Mouse (Mus musculus) brain, embryonic 14.5 days (tissue): ENCODE measurements at regions not wholly inside any gene's neighbourhood (a gene's known extent, or its start where the extent isn't known, plus 50 kb on each side); places are given as distances from the start of the nearest gene placed in this dataset.

Experiments used
- DNase-seq: peaks from one replicate; pipeline ENCODE4 v3.0.0-alpha.2; 2011; ENCODE audit warnings: low read depth
- CTCF ChIP-seq: fragments of 200-500 bp; IDR thresholded peaks from 2 replicates; pipeline ENCODE4 v1.5.1; 2012; ENCODE audit warnings: inconsistent platforms, mild to moderate bottlenecking, moderate library complexity, borderline replicate concordance; ENCODE audit not compliant: insufficient read depth, insufficient read length; ENCODE audit errors: extremely low read depth
- POLR2A ChIP-seq: fragments of 200-500 bp; IDR thresholded peaks from 2 replicates; pipeline ENCODE4 v1.6.1; 2012; ENCODE audit warnings: mild to moderate bottlenecking, inconsistent platforms, borderline replicate concordance; ENCODE audit not compliant: poor library complexity, insufficient read depth, insufficient read length, severe bottlenecking; ENCODE audit errors: extremely low read depth

- TF ChIP-seq POLR2A (no peak), CTCF (no peak)
- peak; percentile 69 for DNase-seq
Measured at GRCm38 (mm10) chr17:9279481-9279880, 142.4 kb upstream of the Gm17728 start.

- no peak for DNase-seq
- no peak for TF ChIP-seq CTCF
- no peak for TF ChIP-seq POLR2A
Measured at GRCm38 (mm10) chr17:9281891-9282290, 140.0 kb upstream of the Gm17728 start.

GRCm38 (mm10) chr17:9282333-9283176, 139.3 kb upstream of the Gm17728 start:
- DNase-seq, result no peak
- TF ChIP-seq POLR2A (no peak), CTCF (no peak)

- DNase-seq, result no peak
- peak; percentile 32; the same call in 1 of the 2 replicates for TF ChIP-seq CTCF
- TF ChIP-seq POLR2A, result no peak
Measured at GRCm38 (mm10) chr17:9286431-9286830, 135.4 kb upstream of the Gm17728 start.

GRCm38 (mm10) chr17:9286834-9287233, 135.0 kb upstream of the Gm17728 start:
- TF ChIP-seq POLR2A (no peak), CTCF (peak; percentile 30; the same call in 1 of the 2 replicates)
- DNase-seq, result peak; percentile 42

- peak; percentile 43 for DNase-seq
- no peak for TF ChIP-seq CTCF
- no peak for TF ChIP-seq POLR2A
Measured at GRCm38 (mm10) chr17:9287682-9288081, 134.2 kb upstream of the Gm17728 start.

- no peak for DNase-seq
- no peak for TF ChIP-seq POLR2A
- no peak for TF ChIP-seq CTCF
Measured at GRCm38 (mm10) chr17:9291601-9292000, 130.3 kb upstream of the Gm17728 start.

- DNase-seq, result peak; percentile 64
- TF ChIP-seq POLR2A (no peak), CTCF (no peak)
Measured at GRCm38 (mm10) chr17:9292296-9292695, 129.6 kb upstream of the Gm17728 start.

GRCm38 (mm10) chr17:9296371-9296770, 125.5 kb upstream of the Gm17728 start:
- DNase-seq, result no peak
- TF ChIP-seq POLR2A, result no peak
- no peak for TF ChIP-seq CTCF

GRCm38 (mm10) chr17:9298231-9298630, 123.6 kb upstream of the Gm17728 start:
- DNase-seq, result no peak
- TF ChIP-seq POLR2A (no peak), CTCF (no peak)

GRCm38 (mm10) chr17:9301101-9301501, 120.8 kb upstream of the Gm17728 start:
- TF ChIP-seq CTCF (no peak), POLR2A (no peak)
- DNase-seq, result peak; percentile 64

GRCm38 (mm10) chr17:9308507-9308906, 113.4 kb upstream of the Gm17728 start:
- peak; percentile 51 for DNase-seq
- no peak for TF ChIP-seq CTCF
- TF ChIP-seq POLR2A, result no peak

- DNase-seq, result peak; percentile 12
- TF ChIP-seq POLR2A (no peak), CTCF (no peak)
Measured at GRCm38 (mm10) chr17:9322772-9323171, 99.1 kb upstream of the Gm17728 start.
